Mouse (Mus musculus) heart, postnatal 10 days (tissue): ENCODE results near the gene Stag3. TPM values are rescaled to one million over a fixed set of nuclear protein-coding genes. Genes with fewer than 3 reads are reported as not detected.
A peak's percentile ranks its signal among the peaks of the same experiment; 100 is the strongest.

Experiments used
- DNase-seq, 2 experiments: peaks; one replicate each; pipeline ENCODE4 v3.0.0; 2021
- intact Hi-C: fragments of 180-260 bp; cut with DNase I; formaldehyde crosslinking; loops from one replicate; pipeline ENCODE4 v1.15.1; 2025
- total RNA-seq, 2 experiments: library from RNA; stranded (reverse); gene quantifications; 2 replicates each; pipeline ENCODE4 v1.2.3; 2021

The Stag3 gene
- total RNA-seq: under 1 TPM; 0.17 to 0.22 TPM

- intact Hi-C loops: loop anchor here (5.0 kb wide), 1 partner anchor 162 kb away; the partner anchor contains the start of gene Zfp157
- DNase-seq: peak; percentile 85 to 88
These were observed at the start of gene Stag3, which contains the start of the genes Gm43720 and Gpc2 for GRCm38 (mm10) chr5:138279585-138280424. TSS of gene Stag3 (plus strand) at chr5:138280240. TSS of gene Gm43720 (minus strand) at chr5:138279958. TSS of gene Gpc2 (minus strand) at chr5:138280005.

GRCm38 (mm10) chr5:138233778-138234177 lies 46.3 kb upstream of the Stag3 start:
- no peak for DNase-seq
- intact Hi-C loops: no loop called here

GRCm38 (mm10) chr5:138234224-138234623 lies 45.8 kb upstream of the Stag3 start:
- intact Hi-C loops: no loop called here

GRCm38 (mm10) chr5:138241511-138241910 lies 38.5 kb upstream of the Stag3 start:
- DNase-seq: no peak
- intact Hi-C loops: no loop called here

More at GRCm38 (mm10) chr5:138234224-138234623, 45.8 kb upstream of the Stag3 start:
- no peak for DNase-seq

GRCm38 (mm10) chr5:138251144-138251543 lies 28.9 kb upstream of the Stag3 start:
- DNase-seq: no peak
- intact Hi-C loops: no loop called here

GRCm38 (mm10) chr5:138253061-138253460 lies 27.0 kb upstream of the Stag3 start:
- intact Hi-C loops: loop anchor here (1.0 kb wide), 1 partner anchor 52 kb away; no protein-coding TSS in a partner anchor
- DNase-seq: no peak

- intact Hi-C loops: no loop called here
These were observed 24.5 kb upstream of the Stag3 start, which contains the start of gene Lamtor4 for GRCm38 (mm10) chr5:138255353-138256093. TSS of gene Lamtor4 (plus strand) at chr5:138255482.

GRCm38 (mm10) chr5:138256094-138256467 lies 24.0 kb upstream of the Stag3 start:
- DNase-seq: no peak
- intact Hi-C loops: no loop called here

More at GRCm38 (mm10) chr5:138255353-138256093, 24.5 kb upstream of the Stag3 start, which contains the start of gene Lamtor4:
- DNase-seq: peak; percentile 96 to 97

GRCm38 (mm10) chr5:138256966-138257584 lies 23.0 kb upstream of the Stag3 start:
- intact Hi-C loops: no loop called here
- DNase-seq: no peak

- DNase-seq: no peak
- intact Hi-C loops: no loop called here
These were observed 22.5 kb upstream of the Stag3 start for GRCm38 (mm10) chr5:138257585-138257978.

GRCm38 (mm10) chr5:138258078-138258477 lies 22.0 kb upstream of the Stag3 start:
- no peak for DNase-seq
- intact Hi-C loops: no loop called here

GRCm38 (mm10) chr5:138258542-138258941 lies 21.5 kb upstream of the Stag3 start:
- no peak for DNase-seq
- intact Hi-C loops: no loop called here

GRCm38 (mm10) chr5:138258993-138259392 lies 21.0 kb upstream of the Stag3 start:
- DNase-seq: no peak
- intact Hi-C loops: no loop called here

- intact Hi-C loops: loop anchor here (5.0 kb wide), 1 partner anchor 182 kb away; the partner anchor contains the start of gene Zfp157
- DNase-seq: no peak
These were observed 20.0 kb upstream of the Stag3 start for GRCm38 (mm10) chr5:138260051-138260450.

GRCm38 (mm10) chr5:138260834-138261233 lies 19.2 kb upstream of the Stag3 start:
- no peak for DNase-seq
- intact Hi-C loops: loop anchor here (5.0 kb wide), 1 partner anchor 181 kb away; the partner anchor contains the start of gene Zfp157

GRCm38 (mm10) chr5:138262001-138262400 lies 18.0 kb upstream of the Stag3 start:
- intact Hi-C loops: loop anchor here (5.0 kb wide), 1 partner anchor 180 kb away; the partner anchor contains the start of gene Zfp157
- DNase-seq: no peak

GRCm38 (mm10) chr5:138262582-138263240 lies 17.3 kb upstream of the Stag3 start:
- DNase-seq: no peak
- intact Hi-C loops: loop anchor here (5.0 kb wide), 1 partner anchor 180 kb away; the partner anchor contains the start of gene Zfp157

GRCm38 (mm10) chr5:138263260-138264206 lies 16.5 kb upstream of the Stag3 start, which contains the start of gene BC037034:
TSS of gene BC037034 (minus strand) at chr5:138264033.
- intact Hi-C loops: loop anchor here (5.0 kb wide), 1 partner anchor 179 kb away; the partner anchor contains the start of gene Zfp157
- DNase-seq: peak; percentile 93 to 95

- intact Hi-C loops: loop anchor here (5.0 kb wide), 1 partner anchor 178 kb away; the partner anchor contains the start of gene Zfp157
These were observed 15.8 kb upstream of the Stag3 start for GRCm38 (mm10) chr5:138264207-138264578.

More at GRCm38 (mm10) chr5:138264207-138264578, 15.8 kb upstream of the Stag3 start:
- no peak for DNase-seq
